Mouse (Mus musculus): ENCODE measurements around the gene Ndufs6. TPM values are rescaled to one million over a fixed set of nuclear protein-coding genes. Genes with fewer than 3 reads are reported as not detected.

Ndufs6 gene
- total RNA-seq (2017) = 95.3 and 141 TPM in 2 replicates

GRCm38 (mm10) chr13:73327827-73328698 is at the start of gene Ndufs6, which contains the start of gene Mrpl36:
Gene Ndufs6, minus strand, starts transcription at chr13:73328542.
Gene Mrpl36, plus strand, starts transcription at chr13:73328513.
- ATAC-seq (replicated peaks; ENCODE audit: low read depth, poor library complexity, severe bottlenecking) = peak; percentile 86

- ATAC-seq (replicated peaks; ENCODE audit: low read depth, poor library complexity, severe bottlenecking) = no peak
Observed at GRCm38 (mm10) chr13:73377637-73378036, 49.3 kb upstream of the Ndufs6 start.

- no peak for ATAC-seq (replicated peaks; ENCODE audit: low read depth, poor library complexity, severe bottlenecking)
Observed at GRCm38 (mm10) chr13:73374612-73375011, 46.3 kb upstream of the Ndufs6 start.

- no peak for ATAC-seq (replicated peaks; ENCODE audit: low read depth, poor library complexity, severe bottlenecking)
Observed at GRCm38 (mm10) chr13:73373367-73373766, 45.0 kb upstream of the Ndufs6 start.

GRCm38 (mm10) chr13:73357106-73357505 is 28.8 kb upstream of the Ndufs6 start:
- ATAC-seq (replicated peaks; ENCODE audit: low read depth, poor library complexity, severe bottlenecking) = no peak

- no peak for ATAC-seq (replicated peaks; ENCODE audit: low read depth, poor library complexity, severe bottlenecking)
Observed at GRCm38 (mm10) chr13:73352491-73352890, 24.1 kb upstream of the Ndufs6 start.

- ATAC-seq (replicated peaks; ENCODE audit: low read depth, poor library complexity, severe bottlenecking) = no peak
Observed at GRCm38 (mm10) chr13:73351910-73352309, 23.6 kb upstream of the Ndufs6 start.

- ATAC-seq (replicated peaks; ENCODE audit: low read depth, poor library complexity, severe bottlenecking) = no peak
Observed at GRCm38 (mm10) chr13:73350741-73351140, 22.4 kb upstream of the Ndufs6 start.

- no peak for ATAC-seq (replicated peaks; ENCODE audit: low read depth, poor library complexity, severe bottlenecking)
Observed at GRCm38 (mm10) chr13:73347922-73348650, 19.7 kb upstream of the Ndufs6 start.

- no peak for ATAC-seq (replicated peaks; ENCODE audit: low read depth, poor library complexity, severe bottlenecking)
Observed at GRCm38 (mm10) chr13:73347171-73347570, 18.8 kb upstream of the Ndufs6 start.

- ATAC-seq (replicated peaks; ENCODE audit: low read depth, poor library complexity, severe bottlenecking) = no peak
Observed at GRCm38 (mm10) chr13:73346743-73347142, 18.4 kb upstream of the Ndufs6 start.

GRCm38 (mm10) chr13:73346131-73346530 is 17.8 kb upstream of the Ndufs6 start:
- ATAC-seq (replicated peaks; ENCODE audit: low read depth, poor library complexity, severe bottlenecking) = no peak

- ATAC-seq (replicated peaks; ENCODE audit: low read depth, poor library complexity, severe bottlenecking) = peak; percentile 78
Observed at GRCm38 (mm10) chr13:73345102-73345890, 17.0 kb upstream of the Ndufs6 start.

- ATAC-seq (replicated peaks; ENCODE audit: low read depth, poor library complexity, severe bottlenecking) = no peak
Observed at GRCm38 (mm10) chr13:73336753-73337152, 8.4 kb upstream of the Ndufs6 start.

- ATAC-seq (replicated peaks; ENCODE audit: low read depth, poor library complexity, severe bottlenecking) = no peak
Observed at GRCm38 (mm10) chr13:73331736-73332135, 3.4 kb upstream of the Ndufs6 start.

- peak; percentile 68 for ATAC-seq (replicated peaks; ENCODE audit: low read depth, poor library complexity, severe bottlenecking)
Observed at GRCm38 (mm10) chr13:73330844-73331501, 2.6 kb upstream of the Ndufs6 start.

- no peak for ATAC-seq (replicated peaks; ENCODE audit: low read depth, poor library complexity, severe bottlenecking)
Observed at GRCm38 (mm10) chr13:73323406-73323805, 4.9 kb downstream of the Ndufs6 start.

- ATAC-seq (replicated peaks; ENCODE audit: low read depth, poor library complexity, severe bottlenecking) = no peak
Observed at GRCm38 (mm10) chr13:73322626-73323025, 5.7 kb downstream of the Ndufs6 start.

- ATAC-seq (replicated peaks; ENCODE audit: low read depth, poor library complexity, severe bottlenecking) = no peak
Observed at GRCm38 (mm10) chr13:73320048-73320447, 8.3 kb downstream of the Ndufs6 start.

Data from common myeloid progenitor, adult 5-6 weeks (primary cell).